Comparison of ENCODE assay signal across 12 mouse cellular contexts in the genomic region with DNA sequence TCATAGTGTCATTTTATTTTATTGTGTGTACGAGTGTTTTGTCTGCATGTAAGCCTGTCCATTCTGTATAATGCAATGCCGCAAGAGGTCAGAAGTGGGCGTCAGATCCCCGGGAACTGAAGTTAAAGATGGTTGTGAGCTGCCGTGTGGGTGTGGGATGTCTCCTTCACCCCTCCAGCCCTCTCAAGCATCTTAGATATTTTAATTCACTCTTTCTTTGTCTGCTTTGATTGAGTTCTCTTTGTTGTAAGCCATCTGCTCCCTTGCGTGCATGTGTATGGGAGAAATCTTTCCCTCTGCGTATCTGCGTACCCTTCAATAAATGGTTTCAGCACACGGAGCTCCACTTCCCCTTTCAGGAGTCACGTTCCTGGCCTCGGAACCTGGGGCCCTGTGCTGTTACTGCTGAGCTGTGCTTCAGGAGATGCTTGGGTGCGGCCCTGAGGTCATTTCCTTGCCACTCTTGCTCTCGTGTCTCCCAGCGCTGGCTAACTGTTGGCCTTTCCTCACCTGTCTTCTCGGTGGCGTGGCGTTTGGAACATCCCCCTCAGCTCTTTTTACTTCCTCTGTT. TPM values are rescaled to one million over a fixed set of nuclear protein-coding genes. Genes with fewer than 3 reads are reported as not detected.
DNase-seq lines count a peak whose midpoint lies in the region; ATAC-seq and TF ChIP-seq lines count a peak whose summit lies in the region.
"Had no signal": no experiment of that assay in that cellular context is flagged by ENCODE, and none has a peak within 500 bp of the region (broad histone marks: within the 10 kb centered on the region; RNA-seq: fewer than 3 reads in every experiment).

No protein-coding gene starts in this region.

- H3K27me3 ChIP-seq in lung, postnatal 0 days (replicated peaks; ENCODE audit: insufficient read depth, low read length) = no peaks in the 10 kb centered on the region
- no peaks in the 10 kb centered on the region for H3K27me3 ChIP-seq in hindbrain, embryonic 13.5 days
- no peaks in the 10 kb centered on the region for H3K27me3 ChIP-seq in cerebellum, adult 2 months (ENCODE audit: control insufficient read depth, insufficient read depth, low read length)
- H3K27me3 ChIP-seq: liver, embryonic 15.5 days had no signal

- H3K4me1 ChIP-seq in lung, postnatal 0 days (ENCODE audit: insufficient read depth, low read depth, low read length) = peaks cover 7% of the 10 kb centered on the region; the same call in 1 of the 2 replicates
- H3K4me1 ChIP-seq in hindbrain, embryonic 13.5 days (replicated peaks) = peaks cover 43% of the 10 kb centered on the region
- H3K4me1 ChIP-seq in cerebellum, adult 2 months (ENCODE audit: control insufficient read depth, insufficient read depth, low read length) = peaks cover 21% of the 10 kb centered on the region

- 60% methylated on average over 17 of the region's 17 CpGs for WGBS in lung, postnatal 0 days
- 66% methylated on average over 17 of the region's 17 CpGs for WGBS in hindbrain, embryonic 13.5 days
- WGBS in cerebellum, adult 2 months = 90% methylated on average over 17 of the region's 17 CpGs

- no peak for DNase-seq in lung, postnatal 0 days (ENCODE audit: low spot score)
- no peak for DNase-seq in lung, postnatal 25 days (ENCODE audit: low spot score)
- peak; percentile 48 for DNase-seq in brain, embryonic 14.5 days (ENCODE audit: low read depth)
- no peak for DNase-seq in frontal cortex, adult 2 months (ENCODE audit: extremely low spot score in 1 of 2, low spot score in 1 of 2)
- DNase-seq in cerebellum, adult 2 months = no peak
- DNase-seq in layer of hippocampus, postnatal 36 days = no peak
- DNase-seq: kidney, postnatal 36 days; thymus, postnatal 14 days had no signal

- no peak; the same call in 1 of the 2 replicates for ATAC-seq in lung, postnatal 0 days
- no peak for ATAC-seq in hindbrain, embryonic 13.5 days (ENCODE audit: low FRiP score)
- peak; percentile 63 for ATAC-seq in monocyte, adult 5-6 weeks (replicated peaks; ENCODE audit: insufficient number of reproducible peaks, low FRiP score, low TSS enrichment, poor library complexity, severe bottlenecking)

- no peak overlapping the region for H3K9ac ChIP-seq in lung, postnatal 0 days (replicated peaks; ENCODE audit: low read depth)
- peak overlapping the region; percentile 9; the same call in 1 of the 2 replicates for H3K9ac ChIP-seq in hindbrain, embryonic 13.5 days
- H3K9ac ChIP-seq: liver, embryonic 15.5 days had no signal

- TF ChIP-seq POLR2A in brain, embryonic 14.5 days (IDR thresholded peaks at IDR 0.05; ENCODE audit: borderline replicate concordance, extremely low read depth, insufficient read depth, insufficient read length, poor library complexity, severe bottlenecking) = no peak
- no peak for TF ChIP-seq POLR2A in cerebellum, adult 2 months (IDR thresholded peaks at IDR 0.05; ENCODE audit: borderline replicate concordance, insufficient read depth, low read length)

- TF ChIP-seq EP300 in lung, postnatal 0 days (IDR thresholded peaks at IDR 0.05) = no peak

- H3K36me3 ChIP-seq in lung, postnatal 0 days (ENCODE audit: insufficient read depth, low read length) = peaks cover 10% of the 10 kb centered on the region
- peaks cover 30% of the 10 kb centered on the region for H3K36me3 ChIP-seq in hindbrain, embryonic 13.5 days

- H3K4me3 ChIP-seq in lung, postnatal 0 days (ENCODE audit: low read depth, low read length) = no peak overlapping the region
- no peak overlapping the region for H3K4me3 ChIP-seq in hindbrain, embryonic 13.5 days
- H3K4me3 ChIP-seq in cerebellum, adult 2 months (replicated peaks; ENCODE audit: insufficient read depth, low read depth, low read length) = no peak overlapping the region
- H3K4me3 ChIP-seq: liver, embryonic 15.5 days had no signal

- peak; percentile 23; the same call in 1 of the 2 replicates for TF ChIP-seq CTCF in lung, postnatal 0 days (IDR thresholded peaks at IDR 0.05)
- TF ChIP-seq CTCF in brain, embryonic 14.5 days (IDR thresholded peaks at IDR 0.05; ENCODE audit: borderline replicate concordance, extremely low read depth, insufficient read depth, insufficient read length) = peak; percentile 11; the same call in 1 of the 2 replicates
- TF ChIP-seq CTCF in cerebellum, adult 2 months (IDR thresholded peaks at IDR 0.05; ENCODE audit: borderline replicate concordance, insufficient read depth, low read depth, low read length) = no peak

- no peaks in the 10 kb centered on the region for H3K9me3 ChIP-seq in lung, postnatal 0 days (ENCODE audit: low read length)
- H3K9me3 ChIP-seq in hindbrain, embryonic 13.5 days = no peaks in the 10 kb centered on the region
- H3K9me3 ChIP-seq: liver, embryonic 15.5 days had no signal

- no peak overlapping the region for H3K4me2 ChIP-seq in lung, postnatal 0 days (replicated peaks; ENCODE audit: low read depth, low read length)
- no peak overlapping the region for H3K4me2 ChIP-seq in hindbrain, embryonic 13.5 days
- H3K4me2 ChIP-seq: liver, embryonic 15.5 days had no signal

- H3K27ac ChIP-seq in lung, postnatal 0 days (ENCODE audit: low read length) = no peak overlapping the region
- peak overlapping the region; percentile 62; the same call in 1 of the 2 replicates for H3K27ac ChIP-seq in hindbrain, embryonic 13.5 days
- no peak overlapping the region for H3K27ac ChIP-seq in cerebellum, adult 2 months (ENCODE audit: insufficient read depth, low read length)
- H3K27ac ChIP-seq: liver, embryonic 15.5 days had no signal

RNA-seq across cellular contexts. Expression of gene Banp, which starts 22.0 kb away (rescaled TPM):
- polyA plus RNA-seq in lung, postnatal 0 days (2015; fragmentation: Nextera tagmentation; extraction: Ambion mirVana) = 17.1 and 30.7 TPM in 2 replicates
- polyA plus RNA-seq in brain, embryonic 14.5 days (2012; rRNA removed) = 114 and 148 TPM in 2 replicates
- 50.3 and 59.0 TPM in 2 replicates for polyA plus RNA-seq in hindbrain, embryonic 13.5 days (2015; fragmentation: Nextera tagmentation; extraction: Ambion mirVana)
- 23.5 to 63.3 TPM (median 27.5 TPM) in 3 replicates for total RNA-seq in monocyte, adult 5-6 weeks (2017)
- 69.6 and 81.2 TPM in 2 replicates for polyA plus RNA-seq in frontal cortex, adult 2 months (2012; rRNA removed)
- 64.3 and 67.1 TPM in 2 replicates for polyA plus RNA-seq in cerebellum, adult 2 months (2012; rRNA removed)
- total RNA-seq in layer of hippocampus, postnatal 36 days (2021) = 10 to 100 TPM; 55.5 to 73.5 TPM

RNA-seq across cellular contexts. Expression of gene Car5a, which starts 26.9 kb away (rescaled TPM):
- polyA plus RNA-seq in lung, postnatal 0 days (2015; fragmentation: Nextera tagmentation; extraction: Ambion mirVana) = 0.37 and 0.61 TPM in 2 replicates
- 0.14 and 0.44 TPM in 2 replicates for polyA plus RNA-seq in brain, embryonic 14.5 days (2012; rRNA removed)
- polyA plus RNA-seq in hindbrain, embryonic 13.5 days (2015; fragmentation: Nextera tagmentation; extraction: Ambion mirVana) = 0.19 and 0.43 TPM in 2 replicates
- total RNA-seq in monocyte, adult 5-6 weeks (2017) = not detected in 3 replicates
- 0.34 and 0.40 TPM in 2 replicates for polyA plus RNA-seq in frontal cortex, adult 2 months (2012; rRNA removed)
- 0.44 and 0.59 TPM in 2 replicates for polyA plus RNA-seq in cerebellum, adult 2 months (2012; rRNA removed)
- not detected for total RNA-seq in layer of hippocampus, postnatal 36 days (2021)
- total RNA-seq: left cerebral cortex, postnatal 25 days had no signal
